Mouse (Mus musculus) skeletal muscle tissue, adult 2 months (tissue): ENCODE data around the gene 4930596D02Rik.

Source experiments
- DNase-seq: peaks from one replicate; pipeline ENCODE4 v3.0.0-alpha.2; 2012; ENCODE audit warnings: low read depth, low spot score

The 4930596D02Rik gene

DNA sequence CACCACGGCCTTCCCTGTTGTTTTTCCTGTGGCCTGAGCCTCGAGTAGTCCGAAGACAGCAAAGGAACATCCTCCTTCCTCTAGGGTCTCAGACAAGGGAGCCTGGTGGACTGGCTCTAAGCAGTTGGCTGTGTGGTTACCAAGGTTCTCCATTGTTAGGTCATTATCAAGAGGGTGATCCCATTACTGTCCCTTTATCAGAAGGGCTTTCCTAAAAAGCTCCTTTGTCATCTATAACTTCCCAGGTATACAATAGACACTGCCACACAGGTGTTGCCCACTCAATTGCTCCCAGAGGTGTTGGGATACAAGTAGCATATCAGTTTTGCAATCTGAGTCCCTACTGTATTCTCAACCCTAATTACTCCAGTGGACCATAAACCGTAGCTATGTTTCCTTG is at the start of gene 4930596D02Rik:
Gene 4930596D02Rik (minus strand): TSS at position 101 of the 400 bp plus-strand sequence.
- DNase-seq: no peak

- DNase-seq: no peak
Observed at GRCm38 (mm10) chr14:35853254-35853653, 41.5 kb upstream of the 4930596D02Rik start.

GRCm38 (mm10) chr14:35845271-35845670 is 33.5 kb upstream of the 4930596D02Rik start:
- no peak for DNase-seq

DNA sequence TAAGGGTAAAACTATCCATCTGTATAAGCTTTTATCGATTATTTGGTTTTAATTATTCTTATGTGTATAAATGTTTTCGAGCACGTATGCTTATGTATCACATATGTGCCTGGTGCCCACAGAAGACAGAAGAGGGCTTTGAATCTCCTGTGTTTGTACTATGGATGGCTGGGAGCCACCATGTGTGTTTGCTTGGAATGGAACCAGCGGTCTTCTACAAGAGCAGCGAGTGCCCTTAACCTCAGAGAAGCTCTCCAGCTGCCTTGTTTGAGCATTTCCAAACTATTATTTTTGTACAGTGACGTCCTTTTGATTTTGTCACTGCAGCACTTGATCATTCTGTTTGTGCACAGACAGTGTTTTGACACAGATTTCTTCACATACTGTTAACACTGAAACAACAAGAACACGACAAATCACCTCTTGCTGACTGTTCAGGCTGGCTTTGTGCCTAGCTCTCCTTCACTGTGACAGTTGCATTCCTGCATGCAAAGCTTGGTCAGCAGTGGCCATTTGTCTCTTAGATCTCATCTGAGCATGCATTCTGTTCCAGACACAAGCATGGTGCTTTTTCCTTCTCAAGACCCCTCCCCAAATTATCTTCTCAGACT is 30.4 kb upstream of the 4930596D02Rik start:
- DNase-seq: no peak

DNA sequence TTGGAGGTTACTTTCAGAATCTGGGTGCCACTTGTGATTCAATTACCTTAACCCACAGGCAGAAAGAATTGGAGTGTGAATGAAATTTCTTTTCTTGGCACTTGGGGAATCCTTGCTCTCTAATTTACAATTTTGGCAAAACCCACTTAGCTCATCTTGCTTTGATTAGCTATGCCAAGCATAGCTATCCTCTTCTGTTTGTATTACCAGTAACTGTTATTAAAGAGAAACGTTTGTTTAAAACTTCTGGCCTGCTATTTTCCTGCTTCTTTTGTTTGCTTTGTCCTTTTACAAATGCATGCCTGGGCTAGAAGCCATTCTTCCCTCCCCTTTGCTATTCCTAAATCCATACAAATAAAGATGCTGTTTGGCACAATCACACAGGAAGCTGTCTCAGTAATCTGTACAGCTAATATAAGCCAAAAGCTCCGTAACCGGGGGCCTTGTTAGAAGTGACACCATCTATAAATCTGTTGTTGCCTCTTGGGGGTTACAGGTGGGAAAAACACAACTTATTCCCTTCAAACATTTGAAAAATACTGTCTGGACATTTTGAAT is 19.0 kb downstream of the 4930596D02Rik start:
- DNase-seq: no peak

- DNase-seq: no peak
Observed at GRCm38 (mm10) chr14:35780033-35780432, 31.7 kb downstream of the 4930596D02Rik start.

- no peak for DNase-seq
Observed at GRCm38 (mm10) chr14:35773306-35773705, 38.5 kb downstream of the 4930596D02Rik start.
